Mouse (Mus musculus) heart, embryonic 13.5 days (tissue): ENCODE measurements around the gene Ciita. TPM values are rescaled to one million over a fixed set of nuclear protein-coding genes. Genes with fewer than 3 reads are reported as not detected.

ENCODE experiments used
- ATAC-seq: fragments of 200-750 bp; cut with Nextera tagmentation; 2 replicates; pipeline ENCODE4 v1.8.0; 2017; ENCODE audit warnings: moderate TSS enrichment; ENCODE audit not compliant: insufficient number of reproducible peaks, low FRiP score, low TSS enrichment; ENCODE audit errors: extremely low read depth
- H3K27ac ChIP-seq: fragments of 300-500 bp; sonication (generic); replicated peaks from 2 replicates; pipeline ENCODE4 v1.5.1; 2015; ENCODE audit warnings: moderate library complexity, mild to moderate bottlenecking, inconsistent platforms
- H3K27me3 ChIP-seq: fragments of 300-500 bp; sonication (generic); replicated peaks from 2 replicates; pipeline ENCODE4 v1.6.1; 2015; ENCODE audit warnings: mild to moderate bottlenecking, inconsistent platforms
- H3K36me3 ChIP-seq: fragments of 300-500 bp; sonication (generic); 2 replicates; pipeline ENCODE4 v1.6.1; 2015; ENCODE audit warnings: mild to moderate bottlenecking, inconsistent platforms
- H3K4me1 ChIP-seq: fragments of 300-500 bp; sonication (generic); 2 replicates; pipeline ENCODE4 v1.6.1; 2015; ENCODE audit warnings: inconsistent platforms
- H3K4me2 ChIP-seq: fragments of 300-500 bp; sonication (generic); 2 replicates; pipeline ENCODE4 v1.6.1; 2015; ENCODE audit warnings: inconsistent platforms, mild to moderate bottlenecking, moderate library complexity
- H3K4me3 ChIP-seq: fragments of 300-500 bp; sonication (generic); 2 replicates; pipeline ENCODE4 v1.5.1; 2015; ENCODE audit warnings: moderate library complexity, mild to moderate bottlenecking, inconsistent platforms
- H3K9ac ChIP-seq: fragments of 300-500 bp; sonication (generic); 2 replicates; pipeline ENCODE4 v1.6.1; 2015; ENCODE audit warnings: inconsistent platforms, mild to moderate bottlenecking, moderate library complexity
- H3K9me3 ChIP-seq: fragments of 300-500 bp; sonication (generic); 2 replicates; pipeline ENCODE4 v1.6.1; 2016; ENCODE audit warnings: inconsistent platforms
- WGBS: fragments of 180-500 bp; shearing (Covaris S2); methylation state at CpG from one replicate; pipeline ENCODE4 v1.1.7; 2015; ENCODE audit warnings: mixed read lengths; 5-methylcytosine and 5-hydroxymethylcytosine counted together
- polyA plus RNA-seq: library from polyadenylated mRNA; unstranded; fragments of >200 nt; fragmentation: Nextera tagmentation; extraction: Ambion mirVana; gene quantifications from 2 replicates; pipeline ENCODE4 v1.2.1, GENCODE M21; 2015

Ciita gene
- polyA plus RNA-seq, 1 experiment from 2014 or later, result 0.29 TPM

- Histone ChIP-seq H3K4me1 (peaks cover 33% of the 10 kb centered on the region), H3K36me3 (no peaks in the 10 kb centered on the region), H3K9ac (peak overlapping the region; percentile 65), H3K4me2 (peak overlapping the region; percentile 67), H3K4me3 (peak overlapping the region; percentile 47), H3K27me3 (no peaks in the 10 kb centered on the region), H3K27ac (no peak overlapping the region), H3K9me3 (no peaks in the 10 kb centered on the region)
- ATAC-seq, result no peak
- whole genome bisulfite sequencing, result 61% methylated on average over 2 of the region's 2 CpGs
These were observed 32.1 kb upstream of the Ciita start for GRCm38 (mm10) chr16:10447781-10448180.

GRCm38 (mm10) chr16:10448931-10449330 lies 30.9 kb upstream of the Ciita start:
- no peak for ATAC-seq
- 84% methylated on average over 9 of the region's 9 CpGs for WGBS
- H3K9ac ChIP-seq, result no peak overlapping the region
- peaks cover 41% of the 10 kb centered on the region for H3K4me1 ChIP-seq
- no peaks in the 10 kb centered on the region for H3K36me3 ChIP-seq
- H3K9me3 ChIP-seq, result no peaks in the 10 kb centered on the region
- H3K27me3 ChIP-seq, result no peaks in the 10 kb centered on the region
- no peak overlapping the region for H3K4me3 ChIP-seq
- H3K4me2 ChIP-seq, result no peak overlapping the region
- no peak overlapping the region for H3K27ac ChIP-seq

- Histone ChIP-seq H3K27me3 (no peaks in the 10 kb centered on the region), H3K4me1 (peaks cover 33% of the 10 kb centered on the region), H3K9me3 (no peaks in the 10 kb centered on the region), H3K4me3 (no peak overlapping the region), H3K36me3 (no peaks in the 10 kb centered on the region), H3K4me2 (peak overlapping the region; percentile 20; the same call in 1 of the 2 replicates), H3K9ac (no peak overlapping the region), H3K27ac (peak overlapping the region; percentile 72)
- WGBS, result 65% methylated on average over 2 of the region's 2 CpGs
- no peak for ATAC-seq
These were observed 28.0 kb upstream of the Ciita start for GRCm38 (mm10) chr16:10451906-10452305.

GRCm38 (mm10) chr16:10452445-10452896 lies 27.4 kb upstream of the Ciita start:
- Histone ChIP-seq H3K27me3 (no peaks in the 10 kb centered on the region), H3K36me3 (no peaks in the 10 kb centered on the region), H3K4me1 (peaks cover 27% of the 10 kb centered on the region), H3K9me3 (no peaks in the 10 kb centered on the region), H3K9ac (no peak overlapping the region), H3K4me3 (no peak overlapping the region), H3K4me2 (peak overlapping the region; percentile 20), H3K27ac (peak overlapping the region; percentile 72)
- ATAC-seq, result peak; percentile 70
- 28% methylated on average over 8 of the region's 8 CpGs for WGBS

- no peak overlapping the region for H3K27ac ChIP-seq
- peaks cover 23% of the 10 kb centered on the region for H3K4me1 ChIP-seq
- H3K4me3 ChIP-seq, result no peak overlapping the region
- no peak overlapping the region for H3K9ac ChIP-seq
- 78% methylated on average over 6 of the region's 6 CpGs for WGBS
- H3K36me3 ChIP-seq, result no peaks in the 10 kb centered on the region
- H3K9me3 ChIP-seq, result no peaks in the 10 kb centered on the region
- no peaks in the 10 kb centered on the region for H3K27me3 ChIP-seq
- ATAC-seq, result no peak
- no peak overlapping the region for H3K4me2 ChIP-seq
These were observed 25.8 kb upstream of the Ciita start for GRCm38 (mm10) chr16:10453872-10454582.

GRCm38 (mm10) chr16:10454583-10454974 lies 25.3 kb upstream of the Ciita start:
- Histone ChIP-seq H3K36me3 (no peaks in the 10 kb centered on the region), H3K9me3 (no peaks in the 10 kb centered on the region), H3K4me1 (peaks cover 23% of the 10 kb centered on the region), H3K9ac (no peak overlapping the region), H3K27ac (no peak overlapping the region), H3K4me3 (no peak overlapping the region), H3K27me3 (no peaks in the 10 kb centered on the region), H3K4me2 (no peak overlapping the region)
- WGBS, result 57% methylated on average over 3 of the region's 3 CpGs
- no peak for ATAC-seq

- Histone ChIP-seq H3K9ac (no peak overlapping the region), H3K4me3 (no peak overlapping the region), H3K27me3 (no peaks in the 10 kb centered on the region), H3K4me1 (no peaks in the 10 kb centered on the region; the same call in 1 of the 2 replicates), H3K9me3 (no peaks in the 10 kb centered on the region), H3K4me2 (no peak overlapping the region), H3K27ac (no peak overlapping the region), H3K36me3 (no peaks in the 10 kb centered on the region)
- 58% methylated on average over 2 of the region's 2 CpGs for WGBS
- no peak for ATAC-seq
These were observed 19.7 kb upstream of the Ciita start for GRCm38 (mm10) chr16:10460188-10460587.

GRCm38 (mm10) chr16:10461178-10461577 lies 18.7 kb upstream of the Ciita start:
- H3K4me2 ChIP-seq, result no peak overlapping the region

GRCm38 (mm10) chr16:10465011-10465681 lies 14.7 kb upstream of the Ciita start:
- no peaks in the 10 kb centered on the region; the same call in 1 of the 2 replicates for H3K4me1 ChIP-seq
- H3K36me3 ChIP-seq, result no peaks in the 10 kb centered on the region
- no peak overlapping the region for H3K9ac ChIP-seq
- no peak overlapping the region for H3K4me3 ChIP-seq
- H3K27me3 ChIP-seq, result no peaks in the 10 kb centered on the region
- H3K4me2 ChIP-seq, result no peak overlapping the region
- no peaks in the 10 kb centered on the region for H3K9me3 ChIP-seq
- WGBS, result 14% methylated on average over 4 of the region's 4 CpGs
- H3K27ac ChIP-seq, result no peak overlapping the region
- no peak for ATAC-seq

More at GRCm38 (mm10) chr16:10461178-10461577, 18.7 kb upstream of the Ciita start:
- Histone ChIP-seq H3K4me3 (no peak overlapping the region), H3K27ac (no peak overlapping the region), H3K9me3 (no peaks in the 10 kb centered on the region), H3K27me3 (no peaks in the 10 kb centered on the region), H3K9ac (no peak overlapping the region), H3K36me3 (no peaks in the 10 kb centered on the region), H3K4me1 (no peaks in the 10 kb centered on the region; the same call in 1 of the 2 replicates)
- WGBS, result 50% methylated on average over 2 of the region's 2 CpGs
- no peak for ATAC-seq

GRCm38 (mm10) chr16:10467391-10468107 lies 12.3 kb upstream of the Ciita start:
- 36% methylated on average over 11 of the region's 11 CpGs for WGBS
- no peak for ATAC-seq
- Histone ChIP-seq H3K36me3 (no peaks in the 10 kb centered on the region), H3K9ac (no peak overlapping the region), H3K27ac (no peak overlapping the region), H3K4me1 (no peaks in the 10 kb centered on the region; the same call in 1 of the 2 replicates), H3K9me3 (no peaks in the 10 kb centered on the region), H3K27me3 (no peaks in the 10 kb centered on the region), H3K4me2 (no peak overlapping the region), H3K4me3 (no peak overlapping the region)

GRCm38 (mm10) chr16:10468201-10468600 lies 11.7 kb upstream of the Ciita start:
- Histone ChIP-seq H3K9ac (no peak overlapping the region), H3K4me1 (peaks cover 4% of the 10 kb centered on the region), H3K4me3 (no peak overlapping the region), H3K27ac (no peak overlapping the region), H3K9me3 (no peaks in the 10 kb centered on the region), H3K27me3 (no peaks in the 10 kb centered on the region), H3K4me2 (no peak overlapping the region), H3K36me3 (no peaks in the 10 kb centered on the region)
- no peak for ATAC-seq
- WGBS, result 75% methylated on average over 1 of the region's 1 CpGs
